ENCODE assay signal across 18 mouse cellular contexts in the genomic region with DNA sequence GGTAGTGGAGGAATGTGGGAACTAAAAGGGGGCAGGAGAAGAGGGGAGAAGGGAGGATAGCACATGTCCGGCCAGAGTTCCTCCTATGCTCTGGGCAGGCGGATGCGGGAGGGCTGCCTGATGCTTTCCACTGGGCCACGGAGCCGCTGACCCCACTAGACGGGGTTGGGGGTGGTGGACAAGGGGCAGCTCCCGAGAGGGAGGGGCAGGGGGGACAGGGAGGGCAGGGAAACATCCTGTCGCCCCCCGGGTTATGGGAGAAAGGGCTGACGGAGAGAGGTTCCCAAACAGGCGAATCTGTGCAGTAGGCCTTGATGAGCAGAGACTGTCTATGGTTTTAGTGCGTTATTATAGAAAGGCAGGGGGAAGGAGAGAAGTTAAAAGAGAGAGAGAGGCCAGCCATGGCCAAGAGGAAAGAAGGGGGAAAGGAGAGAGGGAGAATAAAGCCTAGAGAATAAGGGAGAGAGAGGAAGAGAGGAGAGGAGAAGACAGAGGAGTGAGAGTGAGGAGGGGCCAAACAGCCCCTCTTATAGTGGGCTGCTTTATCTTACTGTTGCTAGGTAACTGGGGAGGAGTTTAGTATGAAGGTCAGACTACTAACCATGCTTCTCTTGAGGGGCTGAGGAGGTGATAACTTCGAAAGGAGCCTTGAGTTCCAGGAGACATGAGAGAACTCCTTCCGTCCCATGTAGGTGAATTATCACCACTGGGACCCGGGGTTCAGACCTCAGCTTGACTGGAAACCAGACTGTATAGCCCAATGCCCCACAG. TPM values are rescaled to one million over a fixed set of nuclear protein-coding genes. Genes with fewer than 3 reads are reported as not detected.
DNase-seq lines count a peak whose midpoint lies in the region; ATAC-seq and TF ChIP-seq lines count a peak whose summit lies in the region.
"Had no signal": no experiment of that assay in that cellular context is flagged by ENCODE, and none has a peak within 500 bp of the region (broad histone marks: within the 10 kb centered on the region; RNA-seq: fewer than 3 reads in every experiment).

No protein-coding gene starts in this region.

- WGBS in forebrain, embryonic 15.5 days, result 64% methylated on average over 15 of the region's 15 CpGs
- 67% methylated on average over 15 of the region's 15 CpGs for WGBS in forebrain, embryonic 16.5 days
- WGBS in hindbrain, embryonic 16.5 days, result 66% methylated on average over 15 of the region's 15 CpGs
- WGBS in hindbrain, postnatal 0 days, result 57% methylated on average over 15 of the region's 15 CpGs
- 61% methylated on average over 15 of the region's 15 CpGs for WGBS in stomach, embryonic 14.5 days
- 56% methylated on average over 15 of the region's 15 CpGs for WGBS in stomach, postnatal 0 days
- 66% methylated on average over 15 of the region's 15 CpGs for WGBS in neural tube, embryonic 14.5 days

- no peak overlapping the region for H3K4me3 ChIP-seq in forebrain, embryonic 15.5 days
- H3K4me3 ChIP-seq in forebrain, embryonic 16.5 days (replicated peaks; ENCODE audit: low read length), result no peak overlapping the region
- no peak overlapping the region for H3K4me3 ChIP-seq in hindbrain, embryonic 16.5 days (ENCODE audit: low read length)
- no peak overlapping the region for H3K4me3 ChIP-seq in hindbrain, postnatal 0 days (ENCODE audit: low read length)
- no peak overlapping the region for H3K4me3 ChIP-seq in stomach, embryonic 14.5 days (ENCODE audit: low read depth, low read length)
- H3K4me3 ChIP-seq in stomach, postnatal 0 days (ENCODE audit: low read depth, low read length), result no peak overlapping the region
- no peak overlapping the region for H3K4me3 ChIP-seq in neural tube, embryonic 14.5 days (ENCODE audit: low read depth, low read length)
- H3K4me3 ChIP-seq: neural tube, embryonic 13.5 days had no signal

- H3K27me3 ChIP-seq in forebrain, embryonic 15.5 days, result no peaks in the 10 kb centered on the region
- H3K27me3 ChIP-seq in forebrain, embryonic 16.5 days (replicated peaks; ENCODE audit: control insufficient read depth, insufficient read depth, low read length), result no peaks in the 10 kb centered on the region
- H3K27me3 ChIP-seq in hindbrain, embryonic 16.5 days (replicated peaks; ENCODE audit: control insufficient read depth, insufficient read depth, low read length), result no peaks in the 10 kb centered on the region
- H3K27me3 ChIP-seq in hindbrain, postnatal 0 days (ENCODE audit: insufficient read depth, low read length), result no peaks in the 10 kb centered on the region
- no peaks in the 10 kb centered on the region for H3K27me3 ChIP-seq in stomach, embryonic 14.5 days (ENCODE audit: control insufficient read depth, insufficient read depth, low read length)
- H3K27me3 ChIP-seq in stomach, postnatal 0 days (ENCODE audit: control insufficient read depth, insufficient read depth, low read length), result no peaks in the 10 kb centered on the region
- no peaks in the 10 kb centered on the region for H3K27me3 ChIP-seq in neural tube, embryonic 14.5 days (ENCODE audit: control insufficient read depth, insufficient read depth, low read length)
- H3K27me3 ChIP-seq: neural tube, embryonic 13.5 days had no signal

- DNase-seq in hindbrain, postnatal 0 days (ENCODE audit: low spot score), result no peak
- DNase-seq in stomach, postnatal 0 days (ENCODE audit: low spot score), result no peak
- DNase-seq: adrenal gland, postnatal 25 days; B cell, adult 2 months; cerebellum, adult 8-10 months; kidney, adult 18-20 months; layer of hippocampus, postnatal 36 days; liver; liver, postnatal 0 days; right cerebral cortex, postnatal 25 days had no signal

- H3K36me3 ChIP-seq in forebrain, embryonic 15.5 days, result peaks cover 22% of the 10 kb centered on the region
- H3K36me3 ChIP-seq in forebrain, embryonic 16.5 days (ENCODE audit: control insufficient read depth, insufficient read depth), result peaks cover 8% of the 10 kb centered on the region; the same call in 1 of the 2 replicates
- H3K36me3 ChIP-seq in hindbrain, embryonic 16.5 days (ENCODE audit: control insufficient read depth, insufficient read depth, low read length), result peaks cover 14% of the 10 kb centered on the region
- 0 out of 2 replicates have a peak, but pooled peaks cover 12% of the 10 kb centered on the region for H3K36me3 ChIP-seq in hindbrain, postnatal 0 days (ENCODE audit: insufficient read depth, low read length)
- peaks cover 12% of the 10 kb centered on the region for H3K36me3 ChIP-seq in stomach, embryonic 14.5 days (ENCODE audit: control insufficient read depth, insufficient read depth, low read length)
- H3K36me3 ChIP-seq in stomach, postnatal 0 days (ENCODE audit: control insufficient read depth, insufficient read depth, low read length), result peaks cover 15% of the 10 kb centered on the region
- H3K36me3 ChIP-seq in neural tube, embryonic 14.5 days (ENCODE audit: control insufficient read depth, insufficient read depth, low read length), result peaks cover 5% of the 10 kb centered on the region; the same call in 1 of the 2 replicates

- no peaks in the 10 kb centered on the region for H3K4me1 ChIP-seq in forebrain, embryonic 15.5 days
- H3K4me1 ChIP-seq in forebrain, embryonic 16.5 days (replicated peaks; ENCODE audit: control insufficient read depth, insufficient read depth, low read length), result no peaks in the 10 kb centered on the region
- no peaks in the 10 kb centered on the region for H3K4me1 ChIP-seq in hindbrain, embryonic 16.5 days (ENCODE audit: control insufficient read depth, insufficient read depth, low read depth, low read length)
- H3K4me1 ChIP-seq in hindbrain, postnatal 0 days (ENCODE audit: insufficient read depth, low read length), result no peaks in the 10 kb centered on the region
- no peaks in the 10 kb centered on the region for H3K4me1 ChIP-seq in stomach, embryonic 14.5 days (ENCODE audit: control insufficient read depth, insufficient read depth, low read length)
- H3K4me1 ChIP-seq in stomach, postnatal 0 days (replicated peaks; ENCODE audit: control insufficient read depth, insufficient read depth), result no peaks in the 10 kb centered on the region
- no peaks in the 10 kb centered on the region for H3K4me1 ChIP-seq in neural tube, embryonic 14.5 days (ENCODE audit: control insufficient read depth, insufficient read depth, low read length)
- H3K4me1 ChIP-seq: neural tube, embryonic 13.5 days had no signal

- TF ChIP-seq EP300 in stomach, postnatal 0 days (optimal IDR thresholded peaks at IDR 0.05), result no peak

- peak; percentile 35; the same call in 1 of the 2 replicates for ATAC-seq in forebrain, embryonic 15.5 days (replicated peaks)
- ATAC-seq in forebrain, embryonic 16.5 days, result no peak
- peak; percentile 48 for ATAC-seq in hindbrain, embryonic 16.5 days
- no peak for ATAC-seq in hindbrain, postnatal 0 days
- peak; percentile 6; the same call in 1 of the 2 replicates for ATAC-seq in stomach, embryonic 14.5 days (ENCODE audit: insufficient number of reproducible peaks, insufficient read depth, low FRiP score, low read depth)
- no peak for ATAC-seq in stomach, postnatal 0 days (ENCODE audit: low FRiP score, low TSS enrichment)
- peak; percentile 39; the same call in 1 of the 2 replicates for ATAC-seq in neural tube, embryonic 14.5 days (ENCODE audit: low read depth)
- ATAC-seq: liver, postnatal 0 days had no signal

- TF ChIP-seq CTCF in hindbrain, postnatal 0 days (IDR thresholded peaks at IDR 0.05; ENCODE audit: low read depth), result no peak
- TF ChIP-seq CTCF in stomach, postnatal 0 days (IDR thresholded peaks at IDR 0.05; ENCODE audit: low read depth), result no peak

- no peak overlapping the region for H3K9ac ChIP-seq in forebrain, embryonic 15.5 days (replicated peaks)
- H3K9ac ChIP-seq in forebrain, embryonic 16.5 days (replicated peaks; ENCODE audit: low read depth, low read length), result no peak overlapping the region
- H3K9ac ChIP-seq in hindbrain, embryonic 16.5 days (ENCODE audit: low read depth, low read length), result no peak overlapping the region
- no peak overlapping the region for H3K9ac ChIP-seq in hindbrain, postnatal 0 days (replicated peaks; ENCODE audit: low read length)
- H3K9ac ChIP-seq in stomach, embryonic 14.5 days (replicated peaks; ENCODE audit: low read depth, low read length), result no peak overlapping the region
- no peak overlapping the region for H3K9ac ChIP-seq in stomach, postnatal 0 days (ENCODE audit: low read length)
- H3K9ac ChIP-seq in neural tube, embryonic 14.5 days (replicated peaks; ENCODE audit: low read depth, low read length), result no peak overlapping the region
- H3K9ac ChIP-seq: liver, postnatal 0 days; neural tube, embryonic 13.5 days had no signal

- no peak overlapping the region for H3K27ac ChIP-seq in forebrain, embryonic 15.5 days (replicated peaks)
- no peak overlapping the region for H3K27ac ChIP-seq in forebrain, embryonic 16.5 days (ENCODE audit: low read length)
- no peak overlapping the region for H3K27ac ChIP-seq in hindbrain, embryonic 16.5 days (ENCODE audit: low read depth, low read length)
- no peak overlapping the region for H3K27ac ChIP-seq in hindbrain, postnatal 0 days
- no peak overlapping the region for H3K27ac ChIP-seq in stomach, embryonic 14.5 days (ENCODE audit: low read length)
- H3K27ac ChIP-seq in stomach, postnatal 0 days (replicated peaks), result no peak overlapping the region
- no peak overlapping the region for H3K27ac ChIP-seq in neural tube, embryonic 14.5 days (ENCODE audit: low read depth, low read length)
- H3K27ac ChIP-seq: neural tube, embryonic 13.5 days had no signal

- H3K4me2 ChIP-seq in forebrain, embryonic 15.5 days (replicated peaks), result no peak overlapping the region
- no peak overlapping the region for H3K4me2 ChIP-seq in forebrain, embryonic 16.5 days (ENCODE audit: low read length)
- no peak overlapping the region for H3K4me2 ChIP-seq in hindbrain, embryonic 16.5 days (ENCODE audit: low read length)
- no peak overlapping the region for H3K4me2 ChIP-seq in hindbrain, postnatal 0 days (ENCODE audit: low read depth, low read length)
- no peak overlapping the region for H3K4me2 ChIP-seq in stomach, embryonic 14.5 days (replicated peaks; ENCODE audit: low read depth, low read length)
- no peak overlapping the region for H3K4me2 ChIP-seq in stomach, postnatal 0 days (replicated peaks; ENCODE audit: low read depth)
- no peak overlapping the region for H3K4me2 ChIP-seq in neural tube, embryonic 14.5 days (ENCODE audit: low read depth, low read length)
- H3K4me2 ChIP-seq: neural tube, embryonic 13.5 days had no signal

- H3K9me3 ChIP-seq in forebrain, embryonic 15.5 days, result no peaks in the 10 kb centered on the region
- no peaks in the 10 kb centered on the region for H3K9me3 ChIP-seq in forebrain, embryonic 16.5 days (ENCODE audit: control insufficient read depth, low read length)
- no peaks in the 10 kb centered on the region for H3K9me3 ChIP-seq in hindbrain, embryonic 16.5 days (ENCODE audit: control insufficient read depth, low read length)
- no peaks in the 10 kb centered on the region for H3K9me3 ChIP-seq in hindbrain, postnatal 0 days (ENCODE audit: low read length)
- H3K9me3 ChIP-seq in stomach, embryonic 14.5 days (ENCODE audit: control insufficient read depth, low read depth, low read length), result no peaks in the 10 kb centered on the region
- no peaks in the 10 kb centered on the region for H3K9me3 ChIP-seq in stomach, postnatal 0 days (ENCODE audit: control insufficient read depth, low read length)
- H3K9me3 ChIP-seq in neural tube, embryonic 14.5 days (ENCODE audit: control insufficient read depth, low read length), result no peaks in the 10 kb centered on the region
- H3K9me3 ChIP-seq: neural tube, embryonic 13.5 days had no signal

RNA-seq across cellular contexts. Expression of gene 4931423N10Rik, which starts 4.2 kb away (rescaled TPM):
- 0.15 TPM in 1 of 2 replicates, not detected in the other for polyA plus RNA-seq in forebrain, embryonic 15.5 days (2015; fragmentation: Nextera tagmentation; extraction: Ambion mirVana)
- 0.15 TPM in 1 of 2 replicates, not detected in the other for polyA plus RNA-seq in forebrain, embryonic 16.5 days (2015; fragmentation: Nextera tagmentation; extraction: Ambion mirVana)
- not detected in 2 replicates for polyA plus RNA-seq in hindbrain, embryonic 16.5 days (2015; fragmentation: Nextera tagmentation; extraction: Ambion mirVana)
- 0.21 TPM in 1 of 2 replicates, not detected in the other for total RNA-seq in hindbrain, postnatal 0 days (2014; rRNA removed)
- 0.09 and 0.30 TPM in 2 replicates for polyA plus RNA-seq in hindbrain, postnatal 0 days (2015; fragmentation: Nextera tagmentation; extraction: Ambion mirVana)
- polyA plus RNA-seq in stomach, embryonic 14.5 days (2014; fragmentation: Nextera tagmentation; extraction: Ambion mirVana), result not detected in 2 replicates
- polyA plus RNA-seq in stomach, postnatal 0 days (2015; fragmentation: Nextera tagmentation; extraction: Ambion mirVana), result 0.06 TPM in 1 of 2 replicates, not detected in the other
- 0.21 TPM in 1 of 2 replicates, not detected in the other for polyA plus RNA-seq in neural tube, embryonic 14.5 days (2014; fragmentation: Nextera tagmentation; extraction: Ambion mirVana)
- total RNA-seq: gastrocnemius, postnatal 4 days had no signal
- polyA plus RNA-seq: heart, embryonic 14.5 days; liver, postnatal 0 days; neural tube, embryonic 13.5 days had no signal

RNA-seq across cellular contexts. Expression of gene Yme1l1, which starts 46.9 kb away (rescaled TPM):
- 69.4 and 71.7 TPM in 2 replicates for polyA plus RNA-seq in forebrain, embryonic 15.5 days (2015; fragmentation: Nextera tagmentation; extraction: Ambion mirVana)
- 74.7 and 76.0 TPM in 2 replicates for polyA plus RNA-seq in forebrain, embryonic 16.5 days (2015; fragmentation: Nextera tagmentation; extraction: Ambion mirVana)
- polyA plus RNA-seq in hindbrain, embryonic 16.5 days (2015; fragmentation: Nextera tagmentation; extraction: Ambion mirVana), result 49.9 and 56.3 TPM in 2 replicates
- total RNA-seq in hindbrain, postnatal 0 days (2014; rRNA removed), result 41.6 and 42.6 TPM in 2 replicates
- 50.9 and 55.2 TPM in 2 replicates for polyA plus RNA-seq in hindbrain, postnatal 0 days (2015; fragmentation: Nextera tagmentation; extraction: Ambion mirVana)
- 85.8 and 90.2 TPM in 2 replicates for polyA plus RNA-seq in stomach, embryonic 14.5 days (2014; fragmentation: Nextera tagmentation; extraction: Ambion mirVana)
- polyA plus RNA-seq in stomach, postnatal 0 days (2015; fragmentation: Nextera tagmentation; extraction: Ambion mirVana), result 42.0 and 44.9 TPM in 2 replicates
- 69.6 and 70.4 TPM in 2 replicates for polyA plus RNA-seq in neural tube, embryonic 14.5 days (2014; fragmentation: Nextera tagmentation; extraction: Ambion mirVana)

RNA-seq across cellular contexts. Expression of gene Mastl, which starts 47.3 kb away (rescaled TPM):
- 4.9 and 5.8 TPM in 2 replicates for polyA plus RNA-seq in forebrain, embryonic 15.5 days (2015; fragmentation: Nextera tagmentation; extraction: Ambion mirVana)
- polyA plus RNA-seq in forebrain, embryonic 16.5 days (2015; fragmentation: Nextera tagmentation; extraction: Ambion mirVana), result 4.2 and 4.7 TPM in 2 replicates
- polyA plus RNA-seq in hindbrain, embryonic 16.5 days (2015; fragmentation: Nextera tagmentation; extraction: Ambion mirVana), result 2.3 and 3.0 TPM in 2 replicates
- 2.4 and 2.5 TPM in 2 replicates for total RNA-seq in hindbrain, postnatal 0 days (2014; rRNA removed)
- polyA plus RNA-seq in hindbrain, postnatal 0 days (2015; fragmentation: Nextera tagmentation; extraction: Ambion mirVana), result 2.2 and 3.0 TPM in 2 replicates
- 12.3 and 15.9 TPM in 2 replicates for polyA plus RNA-seq in stomach, embryonic 14.5 days (2014; fragmentation: Nextera tagmentation; extraction: Ambion mirVana)
- polyA plus RNA-seq in stomach, postnatal 0 days (2015; fragmentation: Nextera tagmentation; extraction: Ambion mirVana), result 2.3 and 3.0 TPM in 2 replicates
- polyA plus RNA-seq in neural tube, embryonic 14.5 days (2014; fragmentation: Nextera tagmentation; extraction: Ambion mirVana), result 1.6 and 2.3 TPM in 2 replicates

Comparison
In these comparisons a context has a peak if more than half of its experiments do, and no peak if none do; other contexts are left out.
1. ATAC-seq: peak in forebrain, embryonic 15.5 days (single experiment), hindbrain, embryonic 16.5 days (single experiment), stomach, embryonic 14.5 days (single experiment) and neural tube, embryonic 14.5 days (single experiment); none in forebrain, embryonic 16.5 days (single experiment), hindbrain, postnatal 0 days (single experiment) and stomach, postnatal 0 days (single experiment).